Mouse (Mus musculus) CH12.LX (cell line): ENCODE data around the gene Cry2. TPM values are rescaled to one million over a fixed set of nuclear protein-coding genes. Genes with fewer than 3 reads are reported as not detected.

Source experiments
- DNase-seq: peaks from one replicate; pipeline ENCODE4 v3.0.0-alpha.2; 2013; ENCODE audit errors: extremely low read depth
- H3K27ac ChIP-seq: 2 replicates; pipeline ENCODE4 v1.5.1; 2012; ENCODE audit warnings: low read depth, mild to moderate bottlenecking, control low read depth, moderate library complexity; ENCODE audit not compliant: insufficient read depth
- H3K27me3 ChIP-seq: replicated peaks from 2 replicates; pipeline ENCODE3; 2012; ENCODE audit warnings: inconsistent platforms
- H3K36me3 ChIP-seq, 2 experiments: replicated peaks in 1 of 2; 2 replicates each; pipeline versions ENCODE3 to v1.6.1; 2012; ENCODE audit warnings: inconsistent platforms in 1 of 2, low read length in 1 of 2, mild to moderate bottlenecking in 1 of 2, mixed read lengths in 1 of 2, moderate library complexity in 1 of 2; ENCODE audit not compliant: control insufficient read depth in 1 of 2, insufficient read depth in 1 of 2
- H3K4me1 ChIP-seq, 2 experiments: 2 replicates each; pipeline ENCODE4 v1.6.1; 2012; ENCODE audit warnings: inconsistent platforms in 1 of 2, moderate library complexity in 1 of 2; ENCODE audit not compliant: insufficient read depth in 2 of 2, control insufficient read depth in 1 of 2
- H3K4me2 ChIP-seq: 2 replicates; pipeline ENCODE4 v1.6.1; 2012; ENCODE audit warnings: low read depth, mild to moderate bottlenecking, control low read depth; ENCODE audit not compliant: poor library complexity, insufficient read depth, severe bottlenecking
- H3K4me3 ChIP-seq, 3 experiments: fragments of 150-350 bp in 1 of 3; sonication (generic) in 1 of 3; replicated peaks in 1 of 3; 2 replicates each; pipeline versions ENCODE3 to v1.5.1; 2011 to 2012; ENCODE audit warnings: low read depth in 2 of 3, low read length in 2 of 3, mild to moderate bottlenecking in 2 of 3, moderate library complexity in 2 of 3, control low read depth in 1 of 3, improper control_type of control experiment in 1 of 3, inconsistent platforms in 1 of 3, mixed read lengths in 1 of 3; ENCODE audit not compliant: poor library complexity in 1 of 3
- H3K79me2 ChIP-seq: replicated peaks from 2 replicates; pipeline ENCODE4 v1.6.1; 2012; ENCODE audit warnings: mild to moderate bottlenecking, moderate library complexity; ENCODE audit not compliant: control insufficient read depth, poor library complexity, insufficient read depth, severe bottlenecking; ENCODE audit errors: extremely low read depth
- H3K9ac ChIP-seq: 2 replicates; pipeline ENCODE4 v1.6.1; 2012; ENCODE audit warnings: low read depth, mild to moderate bottlenecking, control low read depth, moderate library complexity; ENCODE audit not compliant: insufficient read depth
- H3K9me3 ChIP-seq: replicated peaks from 2 replicates; pipeline ENCODE3; 2012; ENCODE audit warnings: low read length, inconsistent platforms, mixed read lengths
- BHLHE40 ChIP-seq: IDR thresholded peaks from 2 replicates; pipeline ENCODE4 v1.6.1; 2011; ENCODE audit warnings: mild to moderate bottlenecking, low read depth, low read length, improper control_type of control experiment
- CHD1 ChIP-seq: IDR thresholded peaks from 2 replicates; pipeline ENCODE4 v1.6.1; 2012; ENCODE audit warnings: low read depth, low read length, improper control_type of control experiment, inconsistent platforms
- CTCF ChIP-seq, 2 experiments: IDR thresholded peaks in 1 of 2; conservative IDR thresholded peaks in 1 of 2; 2 replicates each; pipeline ENCODE4 v1.5.1; 2011 to 2012; ENCODE audit warnings: low read depth in 2 of 2, low read length in 2 of 2, improper control_type of control experiment in 1 of 2, inconsistent platforms in 1 of 2, mild to moderate bottlenecking in 1 of 2, moderate library complexity in 1 of 2
- E2F4 ChIP-seq: IDR thresholded peaks from 2 replicates; pipeline ENCODE4 v1.6.1; 2011; ENCODE audit warnings: low read depth, low read length, improper control_type of control experiment; ENCODE audit not compliant: insufficient replicate concordance
- EP300 ChIP-seq: IDR thresholded peaks from 2 replicates; pipeline ENCODE4 v1.6.1; 2011; ENCODE audit warnings: low read length, improper control_type of control experiment
- ETS1 ChIP-seq: conservative IDR thresholded peaks from 2 replicates; pipeline ENCODE4 v1.6.1; 2012; ENCODE audit warnings: low read depth, mild to moderate bottlenecking, inconsistent platforms, low read length, improper control_type of control experiment, moderate library complexity
- HCFC1 ChIP-seq: IDR thresholded peaks from 2 replicates; pipeline ENCODE4 v1.6.1; 2012; ENCODE audit warnings: low read depth, mild to moderate bottlenecking, inconsistent platforms, low read length, improper control_type of control experiment
- MAFK ChIP-seq: IDR thresholded peaks from 2 replicates; pipeline ENCODE4 v1.6.1; 2011; ENCODE audit warnings: low read length, improper control_type of control experiment; ENCODE audit not compliant: insufficient replicate concordance
- MAX ChIP-seq: IDR thresholded peaks from 2 replicates; pipeline ENCODE4 v1.6.1; 2011; ENCODE audit warnings: low read length, improper control_type of control experiment
- MAZ ChIP-seq: IDR thresholded peaks from 2 replicates; pipeline ENCODE4 v1.6.1; 2012; ENCODE audit warnings: low read depth, mild to moderate bottlenecking, inconsistent platforms, low read length, improper control_type of control experiment, moderate library complexity
- MXI1 ChIP-seq: IDR thresholded peaks from 2 replicates; pipeline ENCODE4 v1.6.1; 2011; ENCODE audit warnings: mild to moderate bottlenecking, low read depth, low read length, improper control_type of control experiment
- MYC ChIP-seq: IDR thresholded peaks from 2 replicates; pipeline ENCODE4 v1.6.1; 2011; ENCODE audit warnings: low read depth, mild to moderate bottlenecking, improper control_type of control experiment, low read length
- NELFE ChIP-seq: IDR thresholded peaks from 2 replicates; pipeline ENCODE4 v1.6.1; 2011; ENCODE audit warnings: low read depth, low read length, improper control_type of control experiment
- NRF1 ChIP-seq: IDR thresholded peaks from 2 replicates; pipeline ENCODE4 v1.6.1; 2014; ENCODE audit warnings: low read depth, mild to moderate bottlenecking, inconsistent platforms, low read length, improper control_type of control experiment, moderate library complexity
- PAX5 ChIP-seq: IDR thresholded peaks from 2 replicates; pipeline ENCODE4 v1.6.1; 2012; ENCODE audit warnings: low read length, inconsistent platforms, mixed read lengths
- RAD21 ChIP-seq: IDR thresholded peaks from 2 replicates; pipeline ENCODE4 v1.6.1; 2011; ENCODE audit warnings: low read depth, mild to moderate bottlenecking, low read length, improper control_type of control experiment, moderate library complexity
- SMC3 ChIP-seq: IDR thresholded peaks from 2 replicates; pipeline ENCODE4 v1.6.1; 2011; ENCODE audit warnings: low read depth, low read length, improper control_type of control experiment
- TBP ChIP-seq: conservative IDR thresholded peaks from 2 replicates; pipeline ENCODE4 v1.6.1; 2011; ENCODE audit warnings: low read depth, low read length, improper control_type of control experiment
- USF2 ChIP-seq: conservative IDR thresholded peaks from 2 replicates; pipeline ENCODE4 v1.6.1; 2011; ENCODE audit warnings: low read depth, low read length, improper control_type of control experiment
- ZKSCAN1 ChIP-seq: IDR thresholded peaks from 2 replicates; pipeline ENCODE4 v1.6.1; 2012; ENCODE audit warnings: low read depth, inconsistent platforms, low read length, improper control_type of control experiment, borderline replicate concordance
- ZMIZ1 ChIP-seq: IDR thresholded peaks from 2 replicates; pipeline ENCODE4 v1.6.1; 2012; ENCODE audit warnings: low read depth, mild to moderate bottlenecking, inconsistent platforms, low read length, improper control_type of control experiment
- dilution Hi-C: fragments of 300-500 bp; cut with MboI; formaldehyde crosslinking; loops from 2 replicates; pipeline ENCODE4 v1.14.3; 2020; ENCODE audit warnings: low sequenced_read_pairs; ENCODE audit not compliant: extremely low pct_unique_long_range_greater_than_20kb, extremely low pct_ligation_motif_present
- in situ Hi-C: fragments of 300-500 bp; cut with MboI; formaldehyde crosslinking; loops from 3 replicates; pipeline ENCODE4 v1.14.3; 2019; ENCODE audit warnings: low sequenced_read_pairs, low pct_ligation_motif_present, low pct_unique_long_range_greater_than_20kb, mixed read lengths
- polyA plus RNA-seq: library from polyadenylated mRNA; unstranded; fragments of >175 nt; gene quantifications from 2 replicates; pipeline ENCODE4 v1.2.1, GENCODE M21; 2012; ENCODE audit warnings: low read depth; ENCODE audit not compliant: insufficient read length
- total RNA-seq, 2 experiments: library from RNA; depleted of rRNA; stranded (reverse); fragments of 300-350 nt in 1 of 2; fragments of >200 nt in 1 of 2; gene quantifications; 2 replicates each; pipeline ENCODE4 v1.2.3; 2012 to 2014

The Cry2 gene
- total and polyA plus RNA-seq, 3 experiments = 4.3 to 15.9 (median 12.7) TPM

DNA sequence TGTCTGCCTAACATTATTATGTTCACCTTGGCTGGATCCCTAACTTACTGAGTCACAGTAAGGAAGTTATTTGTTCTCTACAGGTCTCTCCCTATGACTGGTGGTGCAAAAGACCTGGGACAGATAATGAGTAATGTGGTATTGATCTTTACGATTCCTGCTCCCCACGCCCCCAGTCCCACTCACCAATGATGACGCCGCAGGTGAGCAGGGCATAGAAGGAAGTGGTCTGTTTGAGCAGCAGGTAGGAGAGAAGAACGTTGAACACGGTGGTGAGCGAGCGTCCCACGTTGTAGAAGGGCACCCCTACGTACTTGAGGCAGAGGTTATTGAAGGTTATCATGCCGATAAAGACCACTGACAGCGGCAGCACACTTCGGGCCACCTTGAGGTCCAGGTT is 24.6 kb upstream of the Cry2 start:
- H3K27me3 ChIP-seq = peaks cover 34% of the 10 kb centered on the region
- H3K4me1 ChIP-seq = peaks cover 23 to 45% of the 10 kb centered on the region in 2 experiments
- H3K36me3 ChIP-seq = peaks cover 15 to 34% of the 10 kb centered on the region in 2 experiments
- peak overlapping the region; percentile 35 for H3K4me2 ChIP-seq
- no peak for DNase-seq
- H3K79me2 ChIP-seq = peaks cover 6% of the 10 kb centered on the region
- H3K27ac ChIP-seq = no peak overlapping the region
- H3K9me3 ChIP-seq = peaks cover 7% of the 10 kb centered on the region
- TF ChIP-seq EP300 (no peak), RAD21 (no peak), SMC3 (no peak), MAZ (no peak), PAX5 (no peak), BHLHE40 (no peak), ZKSCAN1 (no peak), E2F4 (no peak), NRF1 (no peak), MAX (no peak), TBP (no peak), MYC (no peak), MXI1 (no peak), HCFC1 (no peak), MAFK (no peak), CHD1 (no peak)
- TF ChIP-seq, all 38 proteins: peak for 0
- peak overlapping the region; percentile 60; the same call in 1 of the 2 replicates for H3K9ac ChIP-seq
- H3K4me3 ChIP-seq = peak overlapping the region; percentile 90 to 96 (median 92)
- in situ Hi-C loops (no loop called here), dilution Hi-C loops (no loop called here)

DNA sequence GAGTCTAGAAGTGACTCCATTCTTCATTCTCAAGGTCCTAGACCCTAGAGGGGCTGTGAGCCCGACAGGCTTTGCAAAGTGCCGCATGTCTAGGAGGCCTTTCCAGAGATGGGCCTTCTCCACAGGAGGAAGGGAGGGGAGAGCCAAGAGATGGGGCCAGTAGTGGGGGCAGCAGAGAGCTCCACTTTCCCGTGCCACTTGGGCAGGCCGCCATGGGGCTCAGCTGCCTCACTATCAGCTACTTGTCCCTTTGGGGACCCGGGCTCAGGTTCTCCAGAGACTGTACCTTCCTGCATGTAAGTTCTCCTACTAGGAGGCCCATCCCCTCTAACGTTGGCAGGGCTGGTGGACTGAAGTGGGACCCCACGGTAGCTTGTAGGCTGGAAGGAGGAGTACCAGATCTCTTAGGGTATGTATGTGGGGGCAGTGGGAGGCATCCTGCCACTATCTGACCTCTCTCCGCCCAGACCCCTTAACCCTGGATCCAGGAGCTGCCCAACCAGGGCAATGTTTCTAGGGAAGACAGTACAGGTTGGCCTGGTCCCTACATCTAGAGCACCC is 23.2 kb upstream of the Cry2 start:
- Histone ChIP-seq H3K79me2 (peaks cover 6% of the 10 kb centered on the region), H3K27me3 (peaks cover 21% of the 10 kb centered on the region), H3K9ac (no peak overlapping the region), H3K36me3 (peaks cover 19 to 47% of the 10 kb centered on the region in 2 experiments), H3K27ac (no peak overlapping the region), H3K4me2 (no peak overlapping the region), H3K4me1 (peaks cover 23 to 45% of the 10 kb centered on the region in 2 experiments), H3K9me3 (no peaks in the 10 kb centered on the region), H3K4me3 (peak overlapping the region in 1 of 3 experiments; percentile 24)
- in situ Hi-C loops (no loop called here), dilution Hi-C loops (no loop called here)
- TF ChIP-seq MXI1 (no peak), USF2 (no peak), CTCF (conservative IDR thresholded peaks at IDR 0.05 in 1 of 2, IDR thresholded peaks at IDR 0.05 in 1 of 2; ENCODE audit: low read depth in 2 of 2, low read length in 2 of 2) (no peak), PAX5 (no peak), ZKSCAN1 (no peak), ZMIZ1 (no peak), HCFC1 (no peak), NELFE (no peak), ETS1 (no peak)
- no peak for DNase-seq
